Comparison of ENCODE assay signal across 11 mouse cellular contexts in the genomic region with DNA sequence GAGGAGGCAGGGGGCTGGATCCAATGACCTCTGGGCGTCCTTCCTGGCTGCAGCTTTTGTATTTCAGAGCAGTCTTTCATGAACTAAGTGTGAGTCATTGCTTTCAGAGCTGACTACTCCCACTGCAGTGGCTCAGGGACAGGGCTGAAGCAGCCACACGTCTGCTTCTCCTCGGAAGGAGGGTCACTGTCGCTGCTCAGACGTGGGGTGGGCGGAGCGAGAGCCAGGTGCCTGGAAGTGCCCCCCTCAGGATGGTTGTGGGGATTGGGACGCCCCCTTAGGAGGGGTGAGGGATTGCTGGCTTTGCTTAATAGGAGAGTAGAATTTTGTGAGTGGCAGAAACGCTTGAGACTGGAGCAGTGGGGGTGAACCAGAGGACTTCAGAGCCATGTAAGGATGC. TPM values are rescaled to one million over a fixed set of nuclear protein-coding genes. Genes with fewer than 3 reads are reported as not detected.
DNase-seq lines count a peak whose midpoint lies in the region; ATAC-seq and TF ChIP-seq lines count a peak whose summit lies in the region.
"Had no signal": no experiment of that assay in that cellular context is flagged by ENCODE, and none has a peak within 500 bp of the region (broad histone marks: within the 10 kb centered on the region; RNA-seq: fewer than 3 reads in every experiment).

No protein-coding gene starts in this region.

- no peaks in the 10 kb centered on the region for H3K9me3 ChIP-seq in heart, embryonic 14.5 days (ENCODE audit: control insufficient read depth, low read length)
- H3K9me3 ChIP-seq in limb, embryonic 13.5 days, result no peaks in the 10 kb centered on the region
- no peaks in the 10 kb centered on the region for H3K9me3 ChIP-seq in limb, embryonic 10.5 days (replicated peaks)
- no peaks in the 10 kb centered on the region for H3K9me3 ChIP-seq in ES-E14 (ENCODE audit: control insufficient read depth, insufficient read depth, low read depth, low read length)
- H3K9me3 ChIP-seq: midbrain, embryonic 13.5 days had no signal

- ATAC-seq in heart, embryonic 14.5 days (ENCODE audit: insufficient number of reproducible peaks, insufficient read depth, low FRiP score, low read depth), result 0 out of 2 replicates have a peak, but pooled peaks have one; percentile 18
- no peak for ATAC-seq in limb, embryonic 13.5 days (ENCODE audit: low FRiP score, low read depth)
- ATAC-seq: midbrain, embryonic 13.5 days had no signal

- peak overlapping the region; percentile 10 to 25; a peak in 2 of 4 replicates for H3K27ac ChIP-seq in heart, embryonic 14.5 days (replicated peaks in 1 of 2; ENCODE audit: control insufficient read depth in 1 of 2, insufficient read depth in 1 of 2, low read depth in 2 of 2, low read length in 2 of 2)
- H3K27ac ChIP-seq in limb, embryonic 13.5 days, result no peak overlapping the region
- H3K27ac ChIP-seq in limb, embryonic 10.5 days, result no peak overlapping the region
- H3K27ac ChIP-seq in ES-E14 (ENCODE audit: insufficient read depth, low read depth, low read length, poor library complexity, severe bottlenecking), result peak overlapping the region; percentile 64
- H3K27ac ChIP-seq: midbrain, embryonic 13.5 days had no signal

- 14% methylated on average over 9 of the region's 9 CpGs for WGBS in heart, embryonic 14.5 days
- WGBS in limb, embryonic 13.5 days, result 23% methylated on average over 9 of the region's 9 CpGs
- WGBS in limb, embryonic 10.5 days, result 29% methylated on average over 9 of the region's 9 CpGs

- peaks cover 8 to 20% of the 10 kb centered on the region in 2 experiments; a peak in 2 of 4 replicates for H3K4me1 ChIP-seq in heart, embryonic 14.5 days (ENCODE audit: control insufficient read depth in 2 of 2, insufficient read depth in 2 of 2, low read length in 2 of 2)
- H3K4me1 ChIP-seq in limb, embryonic 13.5 days, result peaks cover 10% of the 10 kb centered on the region
- peaks cover 10% of the 10 kb centered on the region for H3K4me1 ChIP-seq in limb, embryonic 10.5 days
- peaks cover 2 to 20% of the 10 kb centered on the region in 2 experiments; a peak in 3 of 4 replicates for H3K4me1 ChIP-seq in ES-E14 (ENCODE audit: control insufficient read depth in 2 of 2, insufficient read depth in 2 of 2, low read length in 2 of 2, poor library complexity in 1 of 2)

- no peak overlapping the region for H3ac ChIP-seq in myocyte (ENCODE audit: control insufficient read depth, insufficient read length)

- H3K9ac ChIP-seq in heart, embryonic 14.5 days (ENCODE audit: low read length), result peak overlapping the region; percentile 50
- H3K9ac ChIP-seq in limb, embryonic 13.5 days, result no peak overlapping the region
- peak overlapping the region; percentile 2; the same call in 1 of the 2 replicates for H3K9ac ChIP-seq in ES-E14 (ENCODE audit: insufficient read depth, low read depth, low read length, poor library complexity, severe bottlenecking)
- H3K9ac ChIP-seq: midbrain, embryonic 13.5 days had no signal

- H3K4me3 ChIP-seq in heart, embryonic 14.5 days (ENCODE audit: control insufficient read depth in 1 of 2, insufficient read depth in 1 of 2, low read depth in 1 of 2, low read length in 2 of 2), result no peak overlapping the region
- no peak overlapping the region for H3K4me3 ChIP-seq in limb, embryonic 13.5 days
- no peak overlapping the region for H3K4me3 ChIP-seq in limb, embryonic 10.5 days
- H3K4me3 ChIP-seq in ES-E14 (ENCODE audit: insufficient read depth in 1 of 2, low read depth in 1 of 2, low read length in 2 of 2, poor library complexity in 1 of 2, severe bottlenecking in 1 of 2), result peak overlapping the region; percentile 45 to 46
- no peak overlapping the region for H3K4me3 ChIP-seq in myocyte
- H3K4me3 ChIP-seq: midbrain, embryonic 13.5 days had no signal

- H3K4me2 ChIP-seq in heart, embryonic 14.5 days (ENCODE audit: low read length), result peak overlapping the region; percentile 40
- peak overlapping the region; percentile 27 for H3K4me2 ChIP-seq in limb, embryonic 13.5 days (replicated peaks)
- H3K4me2 ChIP-seq in myocyte (ENCODE audit: low read depth), result peak overlapping the region; percentile 90
- H3K4me2 ChIP-seq: midbrain, embryonic 13.5 days had no signal

- peaks cover 21% of the 10 kb centered on the region for H3K27me3 ChIP-seq in heart, embryonic 14.5 days (ENCODE audit: control insufficient read depth, insufficient read depth, low read length)
- H3K27me3 ChIP-seq in limb, embryonic 13.5 days, result peaks cover 34% of the 10 kb centered on the region
- H3K27me3 ChIP-seq in limb, embryonic 10.5 days (ENCODE audit: low read depth, poor library complexity, severe bottlenecking), result peaks cover 53% of the 10 kb centered on the region
- no peaks in the 10 kb centered on the region for H3K27me3 ChIP-seq in myocyte (ENCODE audit: control insufficient read depth, insufficient read depth, insufficient read length)

- in situ Hi-C loops in ES-E14 (cut with MboI; ENCODE audit: low sequenced_read_pairs in 2 of 2, unreplicated experiment in 2 of 2), result no loop called here

- peak; percentile 63 for TF ChIP-seq POLR2A in myocyte (IDR thresholded peaks at IDR 0.05; ENCODE audit: insufficient read length, low read depth)

- no peaks in the 10 kb centered on the region for H3K36me3 ChIP-seq in heart, embryonic 14.5 days (ENCODE audit: control insufficient read depth, insufficient read depth, low read length)
- H3K36me3 ChIP-seq in limb, embryonic 13.5 days, result no peaks in the 10 kb centered on the region
- H3K36me3 ChIP-seq in limb, embryonic 10.5 days, result no peaks in the 10 kb centered on the region
- H3K36me3 ChIP-seq in ES-E14 (ENCODE audit: control insufficient read depth, insufficient read depth, low read length, poor library complexity, severe bottlenecking) (no peaks in the 10 kb centered on the region), myocyte (ENCODE audit: control insufficient read depth, insufficient read depth) (no peaks in the 10 kb centered on the region)
- H3K36me3 ChIP-seq: midbrain, embryonic 13.5 days had no signal

- no peak for DNase-seq in heart, adult 18-20 months
- DNase-seq in limb, embryonic 10.5 days (ENCODE audit: low spot score), result no peak
- DNase-seq in ES-E14 (ENCODE audit: low read depth, low spot score), result peak; percentile 61
- DNase-seq in gastrocnemius, adult 18-20 months (ENCODE audit: low spot score), result no peak
- no peak for DNase-seq in lung, postnatal 36 days
- DNase-seq: cerebellum, adult 8-10 months; thymus, adult 18-20 months had no signal

- peaks cover 4% of the 10 kb centered on the region for H3K79me2 ChIP-seq in myocyte (ENCODE audit: control insufficient read depth, insufficient read depth)

TF ChIP-seq in ES-E14, 5 proteins besides CTCF, POLR2A, EP300 and RAD21:
- TF ChIP-seq MAFK (IDR thresholded peaks at IDR 0.05; ENCODE audit: insufficient read depth, low read depth, low read length) (no peak), ZNF384 (IDR thresholded peaks at IDR 0.05; ENCODE audit: low read depth, low read length) (no peak), HCFC1 (IDR thresholded peaks at IDR 0.05; ENCODE audit: borderline replicate concordance, insufficient read depth, low read length) (peak; percentile 61; the same call in 1 of the 2 replicates)

TF ChIP-seq in myocyte, 11 proteins besides CTCF, POLR2A, EP300 and RAD21:
- TF ChIP-seq USF1 (IDR thresholded peaks at IDR 0.05; ENCODE audit: low read depth), result no peak
- TF ChIP-seq POLR2AphosphoS2 (IDR thresholded peaks at IDR 0.05; ENCODE audit: insufficient read length, low read depth), result peak; percentile 25

RNA-seq across cellular contexts. Expression of a gene that starts 4.2 kb away (rescaled TPM):
- 0.59 and 0.78 TPM in 2 replicates for polyA plus RNA-seq in heart, embryonic 14.5 days (2014; fragmentation: Nextera tagmentation; extraction: Ambion mirVana)
- under 1 TPM; 0.15 to 0.25 TPM for total RNA-seq in heart, adult 18-20 months (2021)
- polyA plus RNA-seq in limb, embryonic 13.5 days (2015; fragmentation: Nextera tagmentation; extraction: Ambion mirVana), result 0.74 and 1.1 TPM in 2 replicates
- polyA plus RNA-seq in limb, embryonic 10.5 days (2016; fragmentation: Nextera tagmentation; extraction: Ambion mirVana), result 0.28 and 0.56 TPM in 2 replicates
- 2.1 and 3.8 TPM in 2 replicates for total RNA-seq in ES-E14 (2012; rRNA removed)
- 41.7 TPM for polyA plus RNA-seq in myocyte (2012; fragmentation: generic; extraction: Trizol)
- total RNA-seq in gastrocnemius, adult 18-20 months (2021), result under 1 TPM; 0.14 to 0.16 TPM

RNA-seq across cellular contexts. Expression of a gene that starts 31.0 kb away (rescaled TPM):
- polyA plus RNA-seq in heart, embryonic 14.5 days (2014; fragmentation: Nextera tagmentation; extraction: Ambion mirVana), result 721 and 767 TPM in 2 replicates
- total RNA-seq in heart, adult 18-20 months (2021), result 100 to 1,000 TPM; 537 to 590 TPM
- polyA plus RNA-seq in limb, embryonic 13.5 days (2015; fragmentation: Nextera tagmentation; extraction: Ambion mirVana), result 1,012 and 1,039 TPM in 2 replicates
- polyA plus RNA-seq in limb, embryonic 10.5 days (2016; fragmentation: Nextera tagmentation; extraction: Ambion mirVana), result 1,186 and 1,476 TPM in 2 replicates
- total RNA-seq in ES-E14 (2012; rRNA removed), result 3,222 and 3,264 TPM in 2 replicates
- polyA plus RNA-seq in myocyte (2012; fragmentation: generic; extraction: Trizol), result 2,972 TPM
- total RNA-seq in gastrocnemius, adult 18-20 months (2021), result 100 to 1,000 TPM; 457 to 462 TPM

RNA-seq across cellular contexts. Expression of a gene that starts 34.6 kb away (rescaled TPM):
- 7.1 and 7.9 TPM in 2 replicates for polyA plus RNA-seq in heart, embryonic 14.5 days (2014; fragmentation: Nextera tagmentation; extraction: Ambion mirVana)
- 1 to 10 TPM; 5.1 to 5.9 TPM for total RNA-seq in heart, adult 18-20 months (2021)
- polyA plus RNA-seq in limb, embryonic 13.5 days (2015; fragmentation: Nextera tagmentation; extraction: Ambion mirVana), result 20.0 and 20.7 TPM in 2 replicates
- 3.4 and 6.5 TPM in 2 replicates for polyA plus RNA-seq in limb, embryonic 10.5 days (2016; fragmentation: Nextera tagmentation; extraction: Ambion mirVana)
- 6.2 and 12.0 TPM in 2 replicates for total RNA-seq in ES-E14 (2012; rRNA removed)
- 163 TPM for polyA plus RNA-seq in myocyte (2012; fragmentation: generic; extraction: Trizol)
- total RNA-seq in gastrocnemius, adult 18-20 months (2021), result 100 to 1,000 TPM; 167 to 198 TPM

Comparison
In these comparisons a context has a peak if more than half of its experiments do, and no peak if none do; other contexts are left out.
1. H3K27ac ChIP-seq: peak in heart, embryonic 14.5 days (2 of 2) and ES-E14 (single experiment); none in limb, embryonic 13.5 days (single experiment) and limb, embryonic 10.5 days (single experiment).
2. H3K4me2 ChIP-seq: peak in every context shown above with its lines; median percentile 90 in myocyte; 40 in heart, embryonic 14.5 days; 27 in limb, embryonic 13.5 days.
3. H3K4me3 ChIP-seq: peak in ES-E14 (2 of 2); none in heart, embryonic 14.5 days (0 of 2), limb, embryonic 13.5 days (single experiment), limb, embryonic 10.5 days (single experiment) and myocyte (single experiment).
4. RNA of a gene that starts 4.2 kb away (polyA plus RNA-seq): 41.7 TPM in myocyte (single experiment); 0.74 to 1.1 TPM in limb, embryonic 13.5 days, 0.59 to 0.78 TPM in heart, embryonic 14.5 days and 0.28 to 0.56 TPM in limb, embryonic 10.5 days; every median in the first group is over 10 times any median in the second.